Mouse (Mus musculus): Measurements from ENCODE around the gene Tectb. TPM values are rescaled to one million over a fixed set of nuclear protein-coding genes. Genes with fewer than 3 reads are reported as not detected.
"Not testable (repeated sequence)": the region's sequence is repeated elsewhere in the genome, so short reads cannot be mapped to it uniquely, and the experiment has no call there.

Gene Tectb
- polyA plus RNA-seq, 1 experiment from 2014 or later: 0.60 TPM

DNA sequence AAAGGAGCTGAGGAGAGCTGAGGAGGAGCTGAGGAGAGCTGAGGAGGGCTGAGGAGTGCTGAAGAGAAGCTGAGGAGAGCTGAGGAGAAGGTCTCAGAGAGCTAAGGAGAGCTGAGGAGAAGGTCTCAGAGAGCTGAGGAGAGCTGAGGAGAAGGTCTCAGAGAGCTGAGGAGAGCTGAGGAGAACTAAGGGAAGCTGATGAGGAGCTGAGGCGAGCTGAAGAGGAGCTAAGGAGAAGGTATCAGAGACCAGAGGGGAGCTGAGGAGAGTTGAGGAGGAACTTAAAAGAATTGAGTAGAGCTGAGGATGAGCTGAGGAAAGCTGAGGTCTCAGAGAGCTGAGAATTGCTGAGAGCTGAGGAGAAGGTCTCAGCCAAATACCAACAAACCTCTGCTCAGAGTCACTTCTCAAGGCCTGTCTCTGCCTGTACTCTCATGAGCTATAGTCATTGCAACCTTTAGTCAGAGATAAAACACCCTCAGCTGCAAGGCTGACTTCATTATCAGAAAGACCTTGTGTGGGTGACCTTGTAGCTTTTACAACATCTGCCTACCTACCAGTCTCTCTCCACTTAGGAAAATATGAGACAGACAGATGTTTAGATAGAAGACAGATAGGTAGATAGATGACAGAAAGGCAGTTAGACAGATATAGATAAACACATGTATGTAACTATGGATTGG, 15.2 kb upstream of the Tectb start:
- DNase-seq (ENCODE audit: low spot score): no peak

DNA sequence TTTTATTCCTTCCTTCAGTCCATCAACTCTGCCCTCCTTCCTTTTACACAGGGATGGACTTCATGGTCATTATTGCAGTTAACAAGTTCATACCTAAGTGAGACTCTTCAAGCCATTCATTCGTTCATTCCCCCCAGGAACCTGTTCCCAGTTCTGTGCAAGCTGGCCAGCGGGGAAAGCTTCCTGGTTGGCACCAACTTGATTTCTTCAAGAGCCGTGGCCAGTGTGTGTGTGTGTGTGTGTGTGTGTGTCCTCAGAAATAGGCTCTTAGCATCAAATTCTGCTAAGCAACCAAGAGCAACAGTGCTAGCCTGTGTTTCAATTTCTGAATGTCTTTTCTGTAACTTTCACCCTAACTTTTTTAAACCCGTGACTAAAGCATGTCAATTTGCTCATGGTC, 14.6 kb upstream of the Tectb start:
- no peak for DNase-seq (ENCODE audit: low spot score)

DNA sequence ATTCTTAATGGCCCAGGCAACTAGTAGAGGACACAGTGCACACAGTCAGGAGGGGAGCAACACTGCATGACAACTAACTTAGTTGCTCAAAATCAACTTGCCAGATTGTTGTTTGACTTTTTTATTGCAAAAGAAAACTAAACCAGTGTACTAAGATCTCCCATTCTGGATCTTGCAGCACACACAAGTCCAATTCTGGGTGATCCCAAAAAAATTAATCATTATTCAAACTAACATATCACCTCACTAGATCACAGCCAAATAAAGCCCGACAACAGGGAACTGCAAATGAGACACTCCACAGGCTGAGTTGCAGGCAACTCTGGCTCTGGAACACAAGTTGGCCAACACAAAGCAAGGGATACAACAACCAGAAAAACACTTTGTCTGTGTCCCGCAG, 13.8 kb upstream of the Tectb start:
- DNase-seq (ENCODE audit: low spot score): no peak

DNA sequence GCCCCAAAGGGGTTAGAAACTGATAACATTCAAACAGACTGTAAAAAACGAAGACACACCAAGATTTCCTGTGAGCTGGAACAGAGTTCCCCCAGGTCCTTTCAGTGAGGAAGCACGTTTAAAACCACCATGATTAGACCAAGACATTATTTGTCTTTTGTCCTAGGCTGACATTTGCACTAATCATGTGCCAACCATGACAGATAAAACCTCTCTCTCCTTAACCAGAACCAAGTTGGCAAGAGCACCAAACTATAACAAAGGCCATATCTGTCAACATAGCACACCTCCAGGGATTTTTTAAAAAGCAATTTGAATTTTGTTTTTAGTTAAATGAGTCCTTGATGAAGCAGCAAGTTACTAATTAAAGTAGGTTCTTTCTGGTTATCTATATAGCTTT, 12.8 kb upstream of the Tectb start:
- no peak for DNase-seq (ENCODE audit: low spot score)

DNA sequence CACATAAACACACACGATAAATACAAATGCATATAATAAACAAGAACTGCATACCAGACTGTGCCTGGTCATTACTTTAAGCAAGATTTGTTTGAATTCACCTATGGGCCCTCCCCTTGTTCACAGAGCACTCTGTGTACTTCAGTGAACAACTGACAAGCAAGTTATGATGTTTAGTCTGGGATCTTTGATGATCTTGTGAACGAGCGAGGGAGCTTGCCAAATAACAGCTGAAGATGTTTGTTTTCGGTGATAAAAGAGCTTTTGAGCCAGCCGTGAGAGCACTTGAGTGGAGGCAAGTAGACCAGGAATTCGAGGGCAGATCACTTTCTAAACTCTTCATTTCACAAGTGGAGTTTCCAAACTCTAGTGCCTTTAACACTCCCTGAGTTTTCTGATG, 12.2 kb upstream of the Tectb start:
- no peak for DNase-seq (ENCODE audit: low spot score)

DNA sequence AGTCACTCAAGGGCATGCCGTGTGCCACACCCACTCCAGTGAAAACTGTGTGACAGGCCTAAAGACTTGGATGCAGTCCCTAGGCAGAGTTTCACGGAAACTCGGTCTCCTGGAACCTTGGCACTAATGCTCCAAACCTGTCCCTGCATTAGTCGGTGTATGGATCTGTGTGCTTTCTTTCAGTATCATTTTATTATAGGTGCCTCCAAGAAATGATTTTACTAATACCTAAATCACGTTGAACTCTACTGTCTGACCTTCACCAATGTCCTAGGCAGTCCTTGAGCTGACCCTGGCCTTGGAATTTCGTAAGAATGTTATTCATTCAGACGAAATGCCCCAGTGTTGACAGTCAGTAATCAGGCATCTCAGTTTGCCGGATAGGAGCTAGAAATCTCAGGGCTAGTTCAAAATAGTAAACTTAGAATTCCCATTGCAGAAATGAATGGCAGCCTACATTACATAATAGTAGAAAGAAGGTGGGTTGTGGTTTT, 11.2 kb upstream of the Tectb start:
- not testable (repeated sequence) for DNase-seq (ENCODE audit: low spot score)

DNA sequence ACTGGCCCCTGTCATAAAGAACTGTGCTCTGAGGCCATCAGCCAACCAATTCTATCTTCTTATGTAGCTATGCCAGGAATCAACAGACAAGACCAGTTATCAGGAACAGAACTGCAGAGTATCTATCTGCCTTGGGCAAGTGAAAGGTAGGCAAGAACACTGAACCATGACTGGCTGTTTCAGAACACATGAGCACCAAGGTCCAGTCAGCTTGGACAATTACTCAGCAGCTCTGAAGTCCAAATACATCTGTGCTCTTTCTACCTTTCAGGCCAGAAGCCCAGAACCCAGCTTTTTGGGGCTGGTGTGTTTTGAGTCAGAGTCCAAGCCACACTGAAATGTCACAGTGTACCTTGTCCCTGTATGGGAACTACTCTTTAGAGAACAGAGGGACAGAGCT, 10.1 kb upstream of the Tectb start:
- DNase-seq (ENCODE audit: low spot score): no peak

DNA sequence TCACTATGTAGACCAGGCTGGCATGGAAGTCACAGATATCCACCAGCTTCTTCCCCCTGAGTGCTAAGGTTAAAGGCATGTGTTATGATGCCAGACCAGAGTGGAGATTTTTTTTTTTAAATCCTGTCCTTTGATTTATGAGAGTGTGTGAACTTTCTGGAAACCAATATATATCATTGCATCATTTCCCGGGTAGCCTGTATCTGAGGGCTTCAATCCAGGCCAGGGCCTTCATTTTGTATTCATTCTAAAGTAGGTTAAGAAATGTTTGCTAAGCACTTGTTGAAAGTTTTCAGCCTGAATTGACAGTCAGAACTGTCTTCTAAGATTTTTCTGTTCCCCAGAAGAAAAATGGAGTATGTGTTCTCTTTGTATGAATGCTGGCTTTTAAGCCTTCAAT, 8.9 kb upstream of the Tectb start:
- no peak for DNase-seq (ENCODE audit: low spot score)

DNA sequence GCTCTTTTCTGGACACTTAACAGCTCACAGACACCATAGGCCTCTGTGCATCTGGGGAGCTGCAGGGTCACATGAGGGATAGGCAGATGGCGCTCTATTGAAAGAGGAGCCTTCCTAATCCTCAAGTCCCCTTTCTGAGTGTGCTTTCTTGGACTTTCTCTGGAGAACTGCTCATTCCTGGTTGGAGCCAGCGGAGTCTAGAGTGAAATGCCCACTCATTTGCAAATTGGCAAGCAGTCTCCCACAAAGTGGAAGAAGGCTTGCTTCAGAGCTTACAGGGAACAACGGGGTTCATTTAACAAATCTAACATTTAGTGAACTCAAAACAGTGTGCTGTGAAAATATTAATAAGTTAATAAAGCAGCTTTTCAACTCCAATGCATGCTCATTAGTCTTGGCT, 3.4 kb upstream of the Tectb start:
- DNase-seq (ENCODE audit: low spot score): no peak

DNA sequence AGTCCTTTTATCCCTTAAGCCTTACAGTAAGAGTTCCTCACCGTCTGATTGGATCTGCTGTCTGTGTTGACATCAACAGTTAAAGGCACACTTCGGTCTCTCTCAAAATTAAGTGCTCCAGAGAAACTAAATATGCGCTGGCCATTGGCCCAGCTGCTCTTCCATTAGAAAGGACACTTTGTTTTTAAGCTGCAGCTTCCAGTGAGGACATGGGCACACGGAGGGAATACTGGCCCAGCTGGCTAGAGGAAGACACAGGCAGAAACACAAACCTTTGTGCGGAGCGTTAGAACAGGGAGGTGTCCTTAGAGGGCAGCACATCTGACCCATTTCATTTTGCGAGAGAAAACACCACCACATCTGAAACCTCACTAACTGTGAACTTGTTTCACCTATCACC, 3.9 kb downstream of the Tectb start:
- DNase-seq (ENCODE audit: low spot score): no peak

DNA sequence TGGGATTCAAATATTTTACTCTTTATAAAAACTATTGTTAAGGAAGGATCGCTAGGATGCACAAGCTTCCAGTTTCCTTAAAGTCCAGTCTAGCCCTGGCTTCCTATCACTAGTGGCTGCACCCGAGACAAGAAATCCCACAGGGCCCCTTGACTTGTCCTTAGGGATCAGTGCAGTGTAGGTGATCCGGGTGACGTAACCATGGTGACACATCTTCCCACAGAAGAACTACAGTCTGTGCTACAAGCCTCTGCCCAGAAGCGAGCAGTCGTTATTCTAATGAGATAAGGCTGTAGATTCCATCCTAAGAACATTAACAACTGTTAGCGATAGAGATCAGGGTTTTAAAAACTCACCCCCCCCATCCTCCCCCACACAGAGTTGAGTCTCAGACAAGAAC, 4.5 kb downstream of the Tectb start:
- DNase-seq (ENCODE audit: low spot score): no peak

DNA sequence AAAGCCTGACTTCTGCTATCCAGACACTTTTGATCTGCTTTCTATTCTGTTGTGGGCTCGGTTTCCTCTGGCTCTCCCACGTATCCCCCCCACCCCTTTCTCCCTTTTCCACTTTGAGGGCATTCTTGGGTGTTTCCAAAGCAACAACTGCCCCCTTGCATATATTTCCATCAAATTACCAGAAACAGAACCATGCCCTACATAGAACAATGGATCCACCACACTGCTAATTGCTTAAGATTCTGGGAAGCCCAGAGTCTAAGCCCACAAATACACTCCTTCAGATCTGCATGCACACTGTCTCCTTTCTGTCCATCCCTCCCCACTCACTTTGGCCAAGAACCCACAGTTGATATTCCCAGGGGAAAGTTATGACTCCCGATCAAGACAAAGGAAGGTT, 5.1 kb downstream of the Tectb start:
- DNase-seq (ENCODE audit: low spot score): no peak

DNA sequence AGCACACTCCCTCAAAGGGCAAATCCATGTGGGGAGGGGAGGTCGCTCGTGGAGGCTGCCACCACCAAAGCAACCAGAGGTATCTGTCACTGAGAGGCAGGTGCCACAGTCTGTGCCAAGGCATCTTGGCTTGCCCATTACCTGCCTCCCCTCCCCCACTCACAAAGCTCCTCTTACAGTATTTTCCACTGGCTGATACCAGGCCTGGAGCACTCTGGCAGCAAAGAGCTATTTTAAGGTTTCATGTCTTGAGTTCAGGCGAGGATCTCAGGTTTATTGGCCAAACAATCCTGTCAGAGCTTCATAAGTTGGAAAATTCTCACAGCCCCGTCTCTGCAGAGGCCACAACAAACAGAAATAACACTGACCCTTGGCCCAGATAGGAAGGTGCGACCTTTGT, 9.5 kb downstream of the Tectb start:
- DNase-seq (ENCODE audit: low spot score): no peak

DNA sequence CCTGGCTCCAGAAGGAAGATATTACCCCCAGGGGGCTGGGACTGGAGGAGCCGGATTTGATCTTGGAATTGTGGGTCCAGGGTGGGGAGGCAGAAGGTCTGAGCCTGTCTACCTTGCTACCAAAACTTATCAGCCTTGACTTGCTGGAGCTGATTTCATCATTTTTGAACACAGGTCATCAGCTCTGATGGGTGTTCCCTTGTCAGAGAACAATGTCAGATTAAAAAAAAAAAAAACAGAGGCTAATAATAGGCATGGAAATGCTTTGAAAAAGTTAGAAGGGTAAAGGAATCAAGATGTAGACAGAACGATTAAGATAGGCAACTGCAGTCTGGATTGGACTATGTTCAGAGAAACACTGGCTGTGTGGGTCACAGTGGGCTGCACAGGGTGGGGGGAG, 11.1 kb downstream of the Tectb start:
- DNase-seq (ENCODE audit: low spot score): no peak

DNA sequence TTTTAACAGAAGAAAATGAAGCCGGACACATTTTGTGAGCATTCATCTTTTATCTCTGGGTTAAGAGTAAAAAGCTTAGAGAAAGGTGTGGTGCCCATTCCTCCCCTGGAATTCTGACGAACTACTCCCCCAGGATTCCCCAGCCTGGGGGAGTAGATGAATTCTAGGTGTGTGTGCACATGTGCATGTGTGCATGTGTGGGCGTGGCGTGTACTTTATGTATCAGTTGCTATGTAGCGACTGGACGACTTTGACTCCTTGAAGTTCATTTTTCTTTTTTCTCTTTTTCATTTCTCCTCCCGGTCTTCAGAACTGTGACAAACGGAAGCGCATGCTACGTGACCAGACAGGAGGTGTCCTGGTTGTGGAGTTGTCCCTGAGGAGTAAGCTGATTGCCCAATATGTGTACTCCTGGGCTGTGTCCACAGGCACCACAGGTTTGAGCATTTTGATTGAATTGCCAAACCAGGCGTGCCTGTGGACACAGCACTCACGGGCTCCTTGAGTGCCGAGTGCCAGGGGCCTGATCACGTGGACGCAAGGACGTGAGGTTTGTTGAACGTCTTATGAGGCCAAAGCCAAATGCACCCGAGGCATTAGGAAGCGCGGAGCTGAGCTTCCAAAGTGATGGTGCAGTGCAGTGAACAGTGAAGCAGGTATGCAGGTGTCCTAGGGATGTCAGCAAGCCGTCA, 11.9 kb downstream of the Tectb start:
- no peak for DNase-seq (ENCODE audit: low spot score)

DNA sequence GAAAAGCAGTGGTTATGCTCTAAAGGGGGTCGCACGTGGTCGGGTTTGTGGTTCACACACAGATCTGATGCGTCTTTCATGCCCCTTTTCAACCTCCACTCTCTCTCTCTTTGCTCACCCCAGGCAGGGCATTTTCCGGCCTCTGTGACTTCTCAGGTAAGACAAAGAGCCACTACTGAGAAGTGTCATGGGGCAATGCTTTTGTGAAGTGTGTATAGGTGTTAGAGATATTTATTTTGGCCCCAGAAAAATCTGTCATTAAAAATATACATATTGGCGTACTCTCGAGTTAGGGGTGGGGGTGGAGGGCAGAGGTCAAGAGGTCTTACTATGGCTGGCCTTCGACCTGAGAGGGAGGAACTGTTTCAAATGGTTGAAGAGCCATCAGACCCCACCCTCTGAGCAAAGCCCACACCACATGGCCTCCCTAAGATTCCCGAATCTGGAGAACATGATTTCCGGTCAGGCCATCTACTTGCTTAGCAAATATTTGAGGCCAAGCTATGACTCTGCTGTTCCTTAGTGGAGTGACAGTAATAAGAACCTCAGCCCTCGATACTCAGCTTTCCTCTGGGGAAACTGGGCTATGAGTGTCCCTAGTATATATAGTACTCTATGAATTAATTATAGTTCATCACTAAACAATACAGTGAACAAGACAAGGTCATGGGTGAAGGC, 13.3 kb downstream of the Tectb start:
- peak; percentile 15 for DNase-seq (ENCODE audit: low spot score)

DNA sequence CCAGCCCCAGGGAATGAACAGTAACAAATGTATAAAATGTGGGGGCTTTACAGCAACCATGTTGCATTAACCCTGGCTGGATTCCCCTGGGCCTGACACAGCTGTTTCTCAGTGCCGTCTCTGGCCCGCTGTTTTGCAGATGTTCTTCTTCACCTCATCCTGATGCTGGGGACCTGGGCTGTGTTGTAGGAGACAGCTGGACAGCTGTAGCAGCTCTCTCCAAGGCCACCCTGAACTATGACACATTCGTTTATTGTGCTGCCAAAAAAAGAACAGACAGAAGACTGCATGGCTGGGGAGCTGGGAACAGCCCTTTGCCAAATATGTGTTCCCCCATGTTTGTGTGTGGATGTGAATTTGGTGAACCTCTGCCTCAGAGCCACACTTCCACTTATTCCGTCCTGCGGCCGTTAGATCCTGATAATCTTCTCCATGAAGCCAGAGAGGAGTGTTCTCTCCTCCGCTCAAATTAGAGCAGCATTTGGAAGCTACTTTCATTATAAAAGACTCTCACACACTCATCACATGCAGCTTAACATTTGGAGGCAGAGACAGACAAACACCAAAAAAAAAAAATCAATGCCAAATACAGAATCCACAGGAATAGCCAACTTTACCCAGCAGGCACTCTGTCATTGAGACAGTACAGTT, 14.1 kb downstream of the Tectb start:
- no peak for DNase-seq (ENCODE audit: low spot score)

DNA sequence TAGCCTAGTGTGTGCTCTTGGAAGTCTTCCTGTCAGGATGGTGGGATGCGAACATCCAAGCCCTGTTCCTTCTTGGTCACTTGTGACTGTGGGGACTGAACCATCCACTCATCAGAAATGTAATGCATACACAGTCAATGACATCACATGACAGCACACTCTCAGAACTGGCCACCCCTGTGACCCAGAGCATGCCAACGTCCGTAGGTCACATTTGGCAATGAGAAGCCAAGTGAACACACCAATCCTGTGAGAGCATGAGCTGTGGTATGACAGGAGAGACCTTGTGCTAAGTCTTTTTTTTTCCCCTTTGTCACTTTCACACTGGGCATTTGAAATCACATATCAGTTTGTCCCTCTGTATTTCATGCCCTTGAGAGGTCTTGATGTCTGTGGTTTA, 15.0 kb downstream of the Tectb start:
- no peak for DNase-seq (ENCODE audit: low spot score)

DNA sequence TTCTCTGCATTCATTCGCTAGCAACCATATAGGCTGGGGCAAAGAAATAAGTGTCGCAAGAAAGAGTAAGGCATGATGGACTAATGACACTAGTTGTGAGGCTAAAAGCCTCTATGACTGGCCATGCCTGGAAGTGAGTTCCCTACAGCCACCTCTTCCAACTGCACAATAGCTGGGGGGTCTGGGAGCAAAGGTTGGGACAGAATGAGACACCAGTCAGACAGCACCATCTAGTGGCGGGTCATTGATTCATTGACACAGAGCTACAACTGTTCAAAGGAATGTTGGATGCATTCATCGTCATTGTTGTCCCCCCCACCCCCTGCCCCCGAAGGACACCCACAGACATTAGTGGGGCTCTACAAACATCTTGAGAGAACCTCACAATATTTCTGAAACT, 17.8 kb downstream of the Tectb start:
- peak; percentile 57 for DNase-seq (ENCODE audit: low spot score)

DNA sequence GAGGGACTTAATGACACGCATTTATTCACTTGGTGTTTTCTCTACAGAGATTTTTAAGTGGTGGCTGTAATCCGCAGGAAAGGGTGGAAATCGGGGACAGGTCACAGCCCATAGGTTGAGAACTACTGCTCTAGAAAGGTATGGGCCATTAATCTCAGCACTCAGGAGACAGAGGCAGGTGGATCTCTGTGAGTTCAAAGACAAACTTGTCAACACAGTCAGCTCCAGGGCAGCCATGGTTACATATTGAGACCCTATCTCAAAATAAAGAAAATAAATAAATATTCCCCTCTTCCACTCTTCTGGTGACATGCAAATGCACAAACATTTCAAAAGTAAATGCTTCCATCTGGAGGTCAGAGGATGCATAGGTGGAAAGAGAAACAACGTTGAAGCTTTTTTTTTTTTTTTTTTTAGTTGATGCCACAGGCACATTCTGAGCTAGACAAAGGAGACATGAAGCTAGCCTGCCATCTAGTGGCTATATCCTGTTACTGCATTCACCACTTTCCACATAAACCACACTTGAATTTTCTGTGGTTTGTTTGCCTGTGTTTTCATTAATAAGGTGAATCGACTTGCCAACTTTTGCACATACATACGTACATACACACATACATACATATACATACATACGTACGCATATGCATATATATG, 26.1 kb downstream of the Tectb start:
- peak; percentile 63 for DNase-seq (ENCODE audit: low spot score)

DNA sequence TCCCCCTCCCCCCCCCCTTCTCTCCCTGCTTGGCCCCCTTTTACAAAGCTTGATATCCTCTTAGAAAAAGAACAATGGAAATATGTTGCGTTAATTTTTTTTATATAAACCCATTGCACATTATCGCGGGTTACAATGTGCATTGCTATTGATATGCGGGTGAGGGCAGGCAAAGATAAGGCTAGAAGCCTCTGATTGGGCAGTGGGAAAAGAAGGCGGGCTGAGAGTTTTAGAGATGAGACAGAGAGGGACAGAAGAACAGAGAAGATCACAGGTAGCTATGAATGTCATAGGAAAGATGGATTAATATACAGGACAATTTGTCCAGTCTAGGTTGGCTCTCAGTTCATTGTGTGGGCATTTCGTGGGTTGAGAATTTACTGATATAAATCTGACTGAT, 26.7 kb downstream of the Tectb start:
- DNase-seq (ENCODE audit: low spot score): no peak
